Mouse (Mus musculus) limb, embryonic 13.5 days (tissue): ENCODE data around the gene 4930447C04Rik. TPM values are rescaled to one million over a fixed set of nuclear protein-coding genes. Genes with fewer than 3 reads are reported as not detected.

Source experiments
- ATAC-seq: fragments of 200-750 bp; cut with Nextera tagmentation; 2 replicates; pipeline ENCODE4 v1.8.0; 2017; ENCODE audit warnings: low read depth, moderate number of reproducible peaks, moderate TSS enrichment; ENCODE audit not compliant: low FRiP score
- H3K27ac ChIP-seq: fragments of 300-500 bp; sonication (generic); 2 replicates; pipeline ENCODE4 v1.5.1; 2015; ENCODE audit warnings: inconsistent platforms, mild to moderate bottlenecking, moderate library complexity
- H3K27me3 ChIP-seq: fragments of 300-500 bp; sonication (generic); 2 replicates; pipeline ENCODE4 v1.6.1; 2015; ENCODE audit warnings: mild to moderate bottlenecking, inconsistent platforms
- H3K36me3 ChIP-seq: fragments of 300-500 bp; sonication (generic); 2 replicates; pipeline ENCODE4 v1.6.1; 2015; ENCODE audit warnings: inconsistent platforms, mild to moderate bottlenecking, moderate library complexity
- H3K4me1 ChIP-seq: fragments of 300-500 bp; sonication (generic); 2 replicates; pipeline ENCODE4 v1.6.1; 2015; ENCODE audit warnings: inconsistent platforms
- H3K4me2 ChIP-seq: fragments of 300-500 bp; sonication (generic); replicated peaks from 2 replicates; pipeline ENCODE4 v1.6.1; 2015; ENCODE audit warnings: inconsistent platforms, mild to moderate bottlenecking, moderate library complexity
- H3K4me3 ChIP-seq: fragments of 300-500 bp; sonication (generic); 2 replicates; pipeline ENCODE4 v1.5.1; 2015; ENCODE audit warnings: moderate library complexity, mild to moderate bottlenecking, inconsistent platforms
- H3K9ac ChIP-seq: fragments of 300-500 bp; sonication (generic); 2 replicates; pipeline ENCODE4 v1.6.1; 2015; ENCODE audit warnings: mild to moderate bottlenecking, inconsistent platforms
- H3K9me3 ChIP-seq: fragments of 300-500 bp; sonication (generic); 2 replicates; pipeline ENCODE4 v1.6.1; 2016; ENCODE audit warnings: inconsistent platforms
- WGBS: fragments of 180-500 bp; shearing (Covaris S2); methylation state at CpG from one replicate; pipeline ENCODE4 v1.1.7; 2015; 5-methylcytosine and 5-hydroxymethylcytosine counted together
- polyA plus RNA-seq: library from polyadenylated mRNA; unstranded; fragments of >200 nt; fragmentation: Nextera tagmentation; extraction: Ambion mirVana; gene quantifications from 2 replicates; pipeline ENCODE4 v1.2.1, GENCODE M21; 2015

Gene 4930447C04Rik
- polyA plus RNA-seq = 5.6 and 6.2 TPM in 2 replicates

- Histone ChIP-seq H3K36me3 (no peaks in the 10 kb centered on the region), H3K9ac (no peak within 1 kb of the TSS), H3K27me3 (peaks cover 97% of the 10 kb centered on the region), H3K4me3 (peak within 1 kb of the TSS; percentile 31), H3K9me3 (no peaks in the 10 kb centered on the region), H3K4me1 (peaks cover 17% of the 10 kb centered on the region), H3K27ac (no peak within 1 kb of the TSS), H3K4me2 (peak within 1 kb of the TSS; percentile 58)
- WGBS = under 1% methylated on average over 39 of the region's 39 CpGs
- no peak for ATAC-seq
These were observed at the start of gene 4930447C04Rik for GRCm38 (mm10) chr12:72940071-72940821. TSS of gene 4930447C04Rik (minus strand) at chr12:72940774.

GRCm38 (mm10) chr12:72983071-72983857, 42.7 kb upstream of the 4930447C04Rik start:
- no peak for ATAC-seq
- no peak overlapping the region for H3K9ac ChIP-seq

GRCm38 (mm10) chr12:72982616-72983015, 42.0 kb upstream of the 4930447C04Rik start:
- Histone ChIP-seq H3K36me3 (no peaks in the 10 kb centered on the region), H3K4me1 (peaks cover 26% of the 10 kb centered on the region), H3K4me2 (no peak overlapping the region), H3K27me3 (peaks cover 24% of the 10 kb centered on the region; the same call in 1 of the 2 replicates), H3K4me3 (no peak overlapping the region), H3K27ac (peak overlapping the region; percentile 33; the same call in 1 of the 2 replicates), H3K9ac (no peak overlapping the region), H3K9me3 (no peaks in the 10 kb centered on the region)
- ATAC-seq = no peak
- WGBS = 75% methylated on average over 10 of the region's 10 CpGs

More at GRCm38 (mm10) chr12:72983071-72983857, 42.7 kb upstream of the 4930447C04Rik start:
- 62% methylated on average over 8 of the region's 8 CpGs for WGBS
- peaks cover 24% of the 10 kb centered on the region; the same call in 1 of the 2 replicates for H3K27me3 ChIP-seq
- H3K4me3 ChIP-seq = no peak overlapping the region
- no peak overlapping the region for H3K4me2 ChIP-seq
- H3K27ac ChIP-seq = no peak overlapping the region
- no peaks in the 10 kb centered on the region for H3K36me3 ChIP-seq
- H3K9me3 ChIP-seq = no peaks in the 10 kb centered on the region
- H3K4me1 ChIP-seq = peaks cover 21% of the 10 kb centered on the region

- Histone ChIP-seq H3K27ac (no peak overlapping the region), H3K4me1 (peaks cover 38% of the 10 kb centered on the region), H3K9me3 (no peaks in the 10 kb centered on the region), H3K36me3 (no peaks in the 10 kb centered on the region), H3K4me3 (no peak overlapping the region), H3K4me2 (no peak overlapping the region), H3K9ac (no peak overlapping the region), H3K27me3 (peaks cover 30% of the 10 kb centered on the region)
- WGBS = 80% methylated on average over 5 of the region's 5 CpGs
- ATAC-seq = no peak
These were observed 38.7 kb upstream of the 4930447C04Rik start for GRCm38 (mm10) chr12:72979236-72979635.

GRCm38 (mm10) chr12:72977851-72978250, 37.3 kb upstream of the 4930447C04Rik start:
- Histone ChIP-seq H3K4me1 (peaks cover 29% of the 10 kb centered on the region), H3K27ac (no peak overlapping the region), H3K27me3 (peaks cover 38% of the 10 kb centered on the region), H3K9me3 (no peaks in the 10 kb centered on the region), H3K4me3 (no peak overlapping the region), H3K4me2 (no peak overlapping the region), H3K36me3 (no peaks in the 10 kb centered on the region), H3K9ac (no peak overlapping the region)
- ATAC-seq = peak; percentile 26; the same call in 1 of the 2 replicates
- WGBS = 32% methylated on average over 3 of the region's 3 CpGs

- Histone ChIP-seq H3K4me3 (peak overlapping the region; percentile 23), H3K27me3 (peaks cover 46% of the 10 kb centered on the region), H3K9ac (no peak overlapping the region), H3K4me1 (peaks cover 22% of the 10 kb centered on the region), H3K36me3 (no peaks in the 10 kb centered on the region), H3K27ac (no peak overlapping the region), H3K4me2 (peak overlapping the region; percentile 57), H3K9me3 (no peaks in the 10 kb centered on the region)
- WGBS = 1% methylated on average over 12 of the region's 12 CpGs
- ATAC-seq = peak; percentile 65
These were observed 36.1 kb upstream of the 4930447C04Rik start for GRCm38 (mm10) chr12:72976718-72977117.

GRCm38 (mm10) chr12:72976172-72976571, 35.6 kb upstream of the 4930447C04Rik start:
- H3K9ac ChIP-seq = no peak overlapping the region
- 0% methylated on average over 7 of the region's 7 CpGs for WGBS
- H3K4me3 ChIP-seq = peak overlapping the region; percentile 23
- ATAC-seq = peak; percentile 80
- no peak overlapping the region for H3K27ac ChIP-seq
- peaks cover 44% of the 10 kb centered on the region for H3K27me3 ChIP-seq
- H3K4me1 ChIP-seq = peaks cover 22% of the 10 kb centered on the region
- H3K9me3 ChIP-seq = no peaks in the 10 kb centered on the region
- no peaks in the 10 kb centered on the region for H3K36me3 ChIP-seq
- H3K4me2 ChIP-seq = peak overlapping the region; percentile 57

- 1% methylated on average over 6 of the region's 6 CpGs for WGBS
These were observed 32.6 kb upstream of the 4930447C04Rik start for GRCm38 (mm10) chr12:72973161-72973560.

GRCm38 (mm10) chr12:72970620-72971019, 30.0 kb upstream of the 4930447C04Rik start:
- no peaks in the 10 kb centered on the region for H3K9me3 ChIP-seq
- no peak overlapping the region for H3K4me3 ChIP-seq
- no peak for ATAC-seq
- H3K4me2 ChIP-seq = no peak overlapping the region
- 71% methylated on average over 14 of the region's 14 CpGs for WGBS
- H3K9ac ChIP-seq = no peak overlapping the region
- H3K4me1 ChIP-seq = peaks cover under 1% of the 10 kb centered on the region
- peaks cover 39% of the 10 kb centered on the region for H3K27me3 ChIP-seq
- no peak overlapping the region for H3K27ac ChIP-seq
- H3K36me3 ChIP-seq = no peaks in the 10 kb centered on the region

More at GRCm38 (mm10) chr12:72973161-72973560, 32.6 kb upstream of the 4930447C04Rik start:
- ATAC-seq = no peak
- H3K9ac ChIP-seq = no peak overlapping the region
- H3K4me3 ChIP-seq = no peak overlapping the region
- H3K36me3 ChIP-seq = no peaks in the 10 kb centered on the region
- peaks cover 22% of the 10 kb centered on the region for H3K4me1 ChIP-seq
- no peak overlapping the region for H3K27ac ChIP-seq
- no peak overlapping the region for H3K4me2 ChIP-seq
- H3K27me3 ChIP-seq = peaks cover 39% of the 10 kb centered on the region
- H3K9me3 ChIP-seq = no peaks in the 10 kb centered on the region

- 83% methylated on average over 7 of the region's 7 CpGs for WGBS
- ATAC-seq = no peak
- Histone ChIP-seq H3K36me3 (no peaks in the 10 kb centered on the region), H3K27ac (no peak overlapping the region), H3K9me3 (0 out of 2 replicates have a peak, but pooled peaks cover 2% of the 10 kb centered on the region), H3K27me3 (peaks cover 24% of the 10 kb centered on the region), H3K9ac (no peak overlapping the region), H3K4me2 (no peak overlapping the region), H3K4me3 (no peak overlapping the region), H3K4me1 (no peaks in the 10 kb centered on the region)
These were observed 27.0 kb upstream of the 4930447C04Rik start for GRCm38 (mm10) chr12:72967541-72967940.

- Histone ChIP-seq H3K4me3 (no peak overlapping the region), H3K9me3 (peaks cover 2% of the 10 kb centered on the region; the same call in 1 of the 2 replicates), H3K4me2 (no peak overlapping the region), H3K27ac (no peak overlapping the region), H3K4me1 (no peaks in the 10 kb centered on the region), H3K9ac (no peak overlapping the region), H3K36me3 (no peaks in the 10 kb centered on the region), H3K27me3 (no peaks in the 10 kb centered on the region)
- 63% methylated on average over 6 of the region's 6 CpGs for WGBS
- no peak for ATAC-seq
These were observed 22.2 kb upstream of the 4930447C04Rik start for GRCm38 (mm10) chr12:72962761-72963160.

GRCm38 (mm10) chr12:72958446-72958845, 17.9 kb upstream of the 4930447C04Rik start:
- H3K4me2 ChIP-seq = no peak overlapping the region
- no peak overlapping the region for H3K27ac ChIP-seq
- no peak overlapping the region for H3K9ac ChIP-seq
- 93% methylated on average over 3 of the region's 3 CpGs for WGBS
- peaks cover 24% of the 10 kb centered on the region for H3K27me3 ChIP-seq
- peaks cover 2% of the 10 kb centered on the region; the same call in 1 of the 2 replicates for H3K9me3 ChIP-seq
- ATAC-seq = no peak
- H3K4me1 ChIP-seq = no peaks in the 10 kb centered on the region
- H3K4me3 ChIP-seq = no peak overlapping the region
- no peaks in the 10 kb centered on the region for H3K36me3 ChIP-seq
